Mouse (Mus musculus) hindbrain, embryonic 10.5 days (tissue): ENCODE measurements at regions not wholly inside any gene's neighbourhood (a gene's known extent, or its start where the extent isn't known, plus 50 kb on each side); places are given as distances from the start of the nearest gene placed in this dataset.

Experiments
- DNase-seq: peaks from one replicate; pipeline ENCODE4 v3.0.0-alpha.2; 2017; ENCODE audit warnings: low spot score
- H3K27ac ChIP-seq: fragments of 300-500 bp; sonication (generic); 2 replicates; pipeline ENCODE4 v1.5.1; 2016; ENCODE audit warnings: mild to moderate bottlenecking, moderate library complexity
- H3K27me3 ChIP-seq: fragments of 300-500 bp; sonication (generic); 2 replicates; pipeline ENCODE4 v1.6.1; 2016; ENCODE audit warnings: mild to moderate bottlenecking; ENCODE audit not compliant: poor library complexity, insufficient read depth, severe bottlenecking
- H3K36me3 ChIP-seq: fragments of 300-500 bp; sonication (generic); 2 replicates; pipeline ENCODE4 v1.6.1; 2016; ENCODE audit warnings: mild to moderate bottlenecking, moderate library complexity
- H3K4me1 ChIP-seq: fragments of 300-500 bp; sonication (generic); replicated peaks from 2 replicates; pipeline ENCODE4 v1.6.1; 2016; ENCODE audit warnings: mild to moderate bottlenecking
- H3K4me3 ChIP-seq: fragments of 300-500 bp; sonication (generic); 2 replicates; pipeline ENCODE4 v1.5.1; 2016; ENCODE audit warnings: mild to moderate bottlenecking, moderate library complexity
- H3K9me3 ChIP-seq: fragments of 300-500 bp; sonication (generic); 2 replicates; pipeline ENCODE4 v1.6.1; 2016; ENCODE audit warnings: mild to moderate bottlenecking, moderate library complexity
- WGBS: fragments of 180-500 bp; shearing (Covaris S2); methylation state at CpG from one replicate; pipeline ENCODE4 v1.1.7; 2016; 5-methylcytosine and 5-hydroxymethylcytosine counted together

- no peak for DNase-seq
- H3K4me3 ChIP-seq: no peak overlapping the region
- no peak overlapping the region for H3K27ac ChIP-seq
- 84% methylated on average over 1 of the region's 1 CpGs for WGBS
- no peaks in the 10 kb centered on the region for H3K9me3 ChIP-seq
- no peaks in the 10 kb centered on the region for H3K27me3 ChIP-seq
- no peaks in the 10 kb centered on the region for H3K36me3 ChIP-seq
- no peaks in the 10 kb centered on the region for H3K4me1 ChIP-seq
Measured at GRCm38 (mm10) chr9:85581028-85581595, 168.0 kb downstream of the Ibtk start.

DNA sequence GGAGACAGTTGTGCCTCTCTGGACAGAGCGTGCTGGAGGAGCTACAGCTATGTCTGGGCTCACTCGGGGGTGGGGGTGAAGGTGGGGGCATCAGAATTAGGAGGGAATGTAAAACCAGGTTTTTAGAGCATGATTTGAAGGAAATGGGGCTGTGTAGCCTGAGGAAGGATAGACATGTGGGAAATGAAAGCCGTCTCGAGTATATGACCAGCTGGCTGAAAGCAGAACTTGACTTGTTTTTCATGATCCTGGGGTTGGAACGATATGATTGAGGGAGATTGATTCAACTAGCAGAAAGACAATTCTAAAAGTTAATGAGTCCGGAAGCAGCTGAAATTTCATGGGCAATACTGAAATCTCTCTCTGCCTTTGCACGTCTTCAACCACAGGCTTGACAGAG lies 171.3 kb downstream of the Ibtk start:
- no peaks in the 10 kb centered on the region for H3K9me3 ChIP-seq
- H3K36me3 ChIP-seq: no peaks in the 10 kb centered on the region
- H3K4me3 ChIP-seq: no peak overlapping the region
- no peak for DNase-seq
- 91% methylated on average over 7 of the region's 7 CpGs for WGBS
- no peaks in the 10 kb centered on the region for H3K27me3 ChIP-seq
- no peaks in the 10 kb centered on the region for H3K4me1 ChIP-seq
- H3K27ac ChIP-seq: no peak overlapping the region

DNA sequence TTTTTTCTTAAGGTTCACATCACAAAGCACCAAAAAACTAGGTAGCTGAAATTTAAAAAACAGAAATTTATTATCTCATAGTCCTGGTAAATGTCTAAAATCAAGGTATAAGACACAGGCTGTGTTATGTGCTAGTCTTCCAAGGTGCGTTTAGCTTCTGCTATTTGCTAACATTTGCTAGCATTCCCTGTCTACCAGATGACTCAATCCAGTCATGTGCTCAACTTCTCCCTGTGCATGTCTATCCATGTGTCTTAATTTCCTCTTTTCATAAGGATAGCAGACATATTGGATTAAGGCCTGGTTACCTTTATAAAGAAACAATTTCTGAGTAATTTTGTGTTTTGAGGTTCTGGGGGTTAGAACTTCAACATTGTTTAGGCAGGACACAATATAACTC lies 171.8 kb downstream of the Ibtk start:
- WGBS: 94% methylated on average over 1 of the region's 1 CpGs
- no peak for DNase-seq

GRCm38 (mm10) chr9:85568877-85569276 lies 180.3 kb downstream of the Ibtk start:
- 86% methylated on average over 8 of the region's 8 CpGs for WGBS
- DNase-seq: no peak

More for the DNA sequence above, 171.8 kb downstream of the Ibtk start:
- H3K9me3 ChIP-seq: no peaks in the 10 kb centered on the region
- H3K27me3 ChIP-seq: no peaks in the 10 kb centered on the region
- H3K4me3 ChIP-seq: no peak overlapping the region
- no peak overlapping the region for H3K27ac ChIP-seq
- H3K4me1 ChIP-seq: no peaks in the 10 kb centered on the region
- no peaks in the 10 kb centered on the region for H3K36me3 ChIP-seq

DNA sequence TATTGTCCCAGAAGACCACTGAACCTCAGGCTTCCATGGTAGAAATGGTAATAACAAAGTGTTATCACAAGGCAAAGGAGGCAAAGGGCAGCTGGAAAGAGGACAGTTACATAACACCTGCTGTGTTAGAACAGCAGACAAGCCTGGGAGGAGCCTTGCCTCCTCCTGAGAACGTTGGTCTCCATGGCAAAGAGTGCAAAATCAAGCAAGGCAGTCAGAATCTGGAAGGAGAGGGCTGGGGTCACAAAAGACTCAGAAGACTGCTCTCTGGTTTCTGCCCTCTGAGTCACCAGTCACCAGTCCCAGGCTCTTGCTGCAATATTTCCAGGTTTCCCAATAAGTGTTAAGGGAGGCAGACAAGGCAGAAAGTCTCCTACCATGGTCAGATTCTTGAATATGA lies 197.3 kb downstream of the Ibtk start:
- H3K4me1 ChIP-seq: no peaks in the 10 kb centered on the region
- no peaks in the 10 kb centered on the region for H3K9me3 ChIP-seq
- no peak overlapping the region for H3K4me3 ChIP-seq
- no peaks in the 10 kb centered on the region for H3K27me3 ChIP-seq
- no peaks in the 10 kb centered on the region for H3K36me3 ChIP-seq
- WGBS: 21% methylated on average over 1 of the region's 1 CpGs
- DNase-seq: no peak
- H3K27ac ChIP-seq: no peak overlapping the region

More at GRCm38 (mm10) chr9:85568877-85569276, 180.3 kb downstream of the Ibtk start:
- Histone ChIP-seq H3K4me3 (no peak overlapping the region), H3K9me3 (no peaks in the 10 kb centered on the region), H3K27ac (no peak overlapping the region), H3K36me3 (no peaks in the 10 kb centered on the region), H3K27me3 (no peaks in the 10 kb centered on the region), H3K4me1 (no peaks in the 10 kb centered on the region)

DNA sequence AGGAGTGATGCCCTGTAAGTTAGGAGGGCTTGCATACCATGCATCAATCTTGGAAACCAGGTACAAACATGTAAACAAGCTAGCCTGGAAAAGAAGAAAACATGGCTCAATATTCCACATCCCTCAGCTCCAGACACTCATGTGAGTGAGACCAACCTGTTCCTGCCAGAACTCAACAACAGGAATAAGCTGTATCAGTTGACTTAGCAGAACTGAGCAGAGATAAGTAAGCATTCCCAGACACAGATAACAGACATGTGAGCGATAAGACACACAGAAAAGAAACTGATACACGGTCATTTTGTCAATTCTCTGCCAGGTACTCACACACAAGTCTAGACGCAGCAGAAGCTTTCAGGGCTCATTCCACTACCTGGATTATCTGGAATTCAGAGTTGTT lies 198.7 kb downstream of the Ibtk start:
- WGBS: 91% methylated on average over 3 of the region's 3 CpGs
- no peaks in the 10 kb centered on the region for H3K36me3 ChIP-seq
- no peak overlapping the region for H3K27ac ChIP-seq
- no peaks in the 10 kb centered on the region for H3K9me3 ChIP-seq
- DNase-seq: no peak
- no peaks in the 10 kb centered on the region for H3K4me1 ChIP-seq
- no peak overlapping the region for H3K4me3 ChIP-seq
- no peaks in the 10 kb centered on the region for H3K27me3 ChIP-seq

- DNase-seq: no peak
- Histone ChIP-seq H3K36me3 (no peaks in the 10 kb centered on the region), H3K27ac (no peak overlapping the region), H3K9me3 (no peaks in the 10 kb centered on the region), H3K4me1 (no peaks in the 10 kb centered on the region), H3K4me3 (no peak overlapping the region), H3K27me3 (no peaks in the 10 kb centered on the region)
- 82% methylated on average over 2 of the region's 2 CpGs for WGBS
Measured at GRCm38 (mm10) chr9:85546226-85546625, 202.9 kb downstream of the Ibtk start.

GRCm38 (mm10) chr9:85545566-85545965 lies 203.6 kb downstream of the Ibtk start:
- Histone ChIP-seq H3K27ac (no peak overlapping the region), H3K4me1 (no peaks in the 10 kb centered on the region), H3K4me3 (no peak overlapping the region), H3K36me3 (no peaks in the 10 kb centered on the region), H3K27me3 (no peaks in the 10 kb centered on the region), H3K9me3 (no peaks in the 10 kb centered on the region)
- 90% methylated on average over 1 of the region's 1 CpGs for WGBS
- no peak for DNase-seq

- Histone ChIP-seq H3K4me1 (no peaks in the 10 kb centered on the region), H3K27ac (no peak overlapping the region), H3K4me3 (no peak overlapping the region), H3K36me3 (no peaks in the 10 kb centered on the region), H3K27me3 (no peaks in the 10 kb centered on the region), H3K9me3 (no peaks in the 10 kb centered on the region)
- WGBS: 77% methylated on average over 3 of the region's 3 CpGs
- DNase-seq: no peak
Measured at GRCm38 (mm10) chr9:85538557-85538956, 210.6 kb downstream of the Ibtk start.

DNA sequence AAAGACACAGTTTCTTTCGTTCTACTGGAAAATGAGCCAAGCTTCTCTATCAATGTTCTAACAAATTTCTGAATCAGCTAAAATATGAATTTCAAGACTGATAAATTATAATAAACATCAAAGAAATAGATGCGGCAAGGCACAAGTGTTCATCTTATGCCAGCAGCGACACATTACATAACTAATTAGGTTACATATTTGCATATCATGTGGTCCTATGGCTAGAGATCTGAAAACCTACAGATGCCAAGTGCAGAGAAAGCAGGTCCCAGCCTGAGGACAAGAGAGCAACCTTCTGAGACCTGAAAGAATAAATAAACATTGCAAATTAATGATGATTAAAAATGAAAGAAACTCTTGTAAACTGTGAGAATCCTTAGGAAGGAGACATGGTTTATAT lies 201.3 kb upstream of the Tent5a start:
- DNase-seq: no peak
- Histone ChIP-seq H3K36me3 (no peaks in the 10 kb centered on the region), H3K9me3 (no peaks in the 10 kb centered on the region), H3K4me3 (no peak overlapping the region), H3K27me3 (no peaks in the 10 kb centered on the region), H3K4me1 (no peaks in the 10 kb centered on the region), H3K27ac (no peak overlapping the region)
- WGBS: 94% methylated on average over 3 of the region's 3 CpGs

DNA sequence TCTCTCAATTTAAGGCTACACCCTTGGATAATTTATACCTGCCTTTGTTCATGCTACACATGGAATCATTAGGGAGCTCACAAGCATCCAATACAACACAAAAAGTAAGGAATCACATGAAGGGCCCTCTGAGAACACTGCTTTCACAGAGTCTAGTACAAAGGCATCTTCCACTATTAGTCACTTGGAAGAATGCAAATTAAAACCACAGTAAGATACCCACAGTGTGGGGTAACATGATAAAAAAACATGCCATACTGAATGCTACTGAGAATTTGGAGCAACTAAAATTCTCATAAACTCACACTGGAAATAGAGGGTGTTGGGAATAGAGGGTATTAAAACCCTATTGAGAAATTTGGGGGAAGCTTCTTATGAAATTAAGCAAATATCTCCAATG lies 197.6 kb upstream of the Tent5a start:
- no peak for DNase-seq
- Histone ChIP-seq H3K27ac (no peak overlapping the region), H3K4me1 (no peaks in the 10 kb centered on the region), H3K27me3 (no peaks in the 10 kb centered on the region), H3K4me3 (no peak overlapping the region), H3K36me3 (no peaks in the 10 kb centered on the region), H3K9me3 (no peaks in the 10 kb centered on the region)

- Histone ChIP-seq H3K27ac (no peak overlapping the region), H3K9me3 (no peaks in the 10 kb centered on the region), H3K4me1 (no peaks in the 10 kb centered on the region), H3K27me3 (no peaks in the 10 kb centered on the region), H3K4me3 (no peak overlapping the region), H3K36me3 (no peaks in the 10 kb centered on the region)
- 87% methylated on average over 2 of the region's 2 CpGs for WGBS
- no peak for DNase-seq
Measured at GRCm38 (mm10) chr9:85521342-85521741, 194.2 kb upstream of the Tent5a start.

GRCm38 (mm10) chr9:85520941-85521340 lies 193.8 kb upstream of the Tent5a start:
- no peaks in the 10 kb centered on the region for H3K36me3 ChIP-seq
- no peaks in the 10 kb centered on the region for H3K4me1 ChIP-seq
- H3K27me3 ChIP-seq: no peaks in the 10 kb centered on the region
- DNase-seq: no peak
- WGBS: 89% methylated on average over 6 of the region's 6 CpGs
- no peak overlapping the region for H3K4me3 ChIP-seq
- H3K27ac ChIP-seq: no peak overlapping the region
- no peaks in the 10 kb centered on the region for H3K9me3 ChIP-seq

DNA sequence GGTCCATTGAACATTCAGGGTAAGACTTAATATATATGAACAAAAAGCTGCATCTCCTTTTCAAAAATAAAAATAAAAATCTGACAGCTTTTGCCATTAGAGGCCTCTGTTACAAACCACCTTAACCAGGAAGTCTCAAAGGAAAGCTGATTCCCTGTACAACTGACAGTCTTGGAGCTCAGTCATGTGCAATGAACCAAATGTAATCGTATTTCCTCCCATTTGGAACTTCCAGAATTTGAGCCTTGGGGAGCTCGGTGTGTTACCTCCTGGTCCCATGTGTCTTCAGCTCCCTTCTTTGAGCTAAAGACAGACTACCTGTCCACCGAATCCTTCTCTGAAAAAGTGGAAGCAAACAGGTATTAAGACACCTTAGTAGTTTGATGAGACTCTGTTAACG lies 171.9 kb upstream of the Tent5a start:
- no peaks in the 10 kb centered on the region for H3K36me3 ChIP-seq
- no peak overlapping the region for H3K4me3 ChIP-seq
- H3K27me3 ChIP-seq: peaks cover 15% of the 10 kb centered on the region; the same call in 1 of the 2 replicates
- WGBS: 75% methylated on average over 4 of the region's 4 CpGs
- no peak overlapping the region for H3K27ac ChIP-seq
- peaks cover 16% of the 10 kb centered on the region for H3K4me1 ChIP-seq
- DNase-seq: no peak
- H3K9me3 ChIP-seq: no peaks in the 10 kb centered on the region
